Mouse (Mus musculus) retina, adult 2 months (tissue): ENCODE measurements around the gene Bsx.

Source experiments
- DNase-seq: peaks from one replicate; pipeline ENCODE4 v3.0.0-alpha.2; 2012; ENCODE audit warnings: low read depth, low spot score

Bsx gene

GRCm38 (mm10) chr9:40889389-40889788, 15.5 kb downstream of the Bsx start:
- DNase-seq, result no peak

- DNase-seq, result no peak
Measured at GRCm38 (mm10) chr9:40892456-40892855, 18.5 kb downstream of the Bsx start.

GRCm38 (mm10) chr9:40907413-40907812, 33.5 kb downstream of the Bsx start:
- no peak for DNase-seq

GRCm38 (mm10) chr9:40908411-40908810, 34.5 kb downstream of the Bsx start:
- DNase-seq, result no peak

GRCm38 (mm10) chr9:40908915-40909314, 35.0 kb downstream of the Bsx start:
- DNase-seq, result no peak

GRCm38 (mm10) chr9:40917871-40918613, 44.1 kb downstream of the Bsx start:
- no peak for DNase-seq

- no peak for DNase-seq
Measured at GRCm38 (mm10) chr9:40927351-40927980, 53.5 kb downstream of the Bsx start.
